Mouse (Mus musculus) urinary bladder, adult 2 months (tissue): ENCODE measurements around the gene Zfp365. TPM values are rescaled to one million over a fixed set of nuclear protein-coding genes. Genes with fewer than 3 reads are reported as not detected.
A peak's percentile ranks its signal among the peaks of the same experiment; 100 is the strongest.

Experiments
- DNase-seq: peaks from one replicate; pipeline ENCODE4 v3.0.0; 2022; ENCODE audit warnings: low spot score
- polyA plus RNA-seq: library from polyadenylated mRNA; depleted of rRNA; stranded (reverse); fragments of >200 nt; gene quantifications from 2 replicates; pipeline ENCODE4 v1.2.3, GENCODE M21; 2012; rRNA removed

Gene Zfp365
- 0.80 and 1.1 TPM in 2 replicates for polyA plus RNA-seq

GRCm38 (mm10) chr10:67912337-67912776, at the start of gene Zfp365:
Gene Zfp365, minus strand, starts transcription at chr10:67912662.
- peak; percentile 39 for DNase-seq

GRCm38 (mm10) chr10:67959982-67960381, 47.5 kb upstream of the Zfp365 start:
- DNase-seq, result no peak

- DNase-seq, result no peak
These were observed 43.5 kb upstream of the Zfp365 start for GRCm38 (mm10) chr10:67955982-67956381.

- no peak for DNase-seq
These were observed 39.2 kb upstream of the Zfp365 start for GRCm38 (mm10) chr10:67951690-67952089.

- no peak for DNase-seq
These were observed 37.7 kb upstream of the Zfp365 start for GRCm38 (mm10) chr10:67950059-67950748.

- no peak for DNase-seq
These were observed 31.1 kb upstream of the Zfp365 start for GRCm38 (mm10) chr10:67943513-67943912.

GRCm38 (mm10) chr10:67939546-67939945, 27.1 kb upstream of the Zfp365 start:
- DNase-seq, result no peak

GRCm38 (mm10) chr10:67937775-67938174, 25.3 kb upstream of the Zfp365 start:
- DNase-seq, result no peak

- no peak for DNase-seq
These were observed 24.5 kb upstream of the Zfp365 start for GRCm38 (mm10) chr10:67936944-67937343.

- DNase-seq, result no peak
These were observed 20.3 kb upstream of the Zfp365 start for GRCm38 (mm10) chr10:67932780-67933179.

- no peak for DNase-seq
These were observed 18.9 kb upstream of the Zfp365 start for GRCm38 (mm10) chr10:67931328-67931727.

- DNase-seq, result no peak
These were observed 16.1 kb upstream of the Zfp365 start for GRCm38 (mm10) chr10:67928584-67928983.

- DNase-seq, result no peak
These were observed 15.4 kb upstream of the Zfp365 start for GRCm38 (mm10) chr10:67927718-67928455.

- DNase-seq, result no peak
These were observed 11.6 kb upstream of the Zfp365 start for GRCm38 (mm10) chr10:67924030-67924429.

- no peak for DNase-seq
These were observed 9.3 kb upstream of the Zfp365 start for GRCm38 (mm10) chr10:67921777-67922176.

GRCm38 (mm10) chr10:67919706-67920105, 7.2 kb upstream of the Zfp365 start:
- DNase-seq, result no peak

- DNase-seq, result no peak
These were observed 5.9 kb upstream of the Zfp365 start for GRCm38 (mm10) chr10:67918194-67918899.

- no peak for DNase-seq
These were observed 4.9 kb upstream of the Zfp365 start for GRCm38 (mm10) chr10:67917356-67917755.

- DNase-seq, result no peak
These were observed 770 bp downstream of the Zfp365 start for GRCm38 (mm10) chr10:67911447-67912336.

GRCm38 (mm10) chr10:67907931-67908330, 4.5 kb downstream of the Zfp365 start:
- no peak for DNase-seq

GRCm38 (mm10) chr10:67906926-67907325, 5.5 kb downstream of the Zfp365 start:
- no peak for DNase-seq
